19 mouse cellular contexts compared by ENCODE assay signal in the genomic region with DNA sequence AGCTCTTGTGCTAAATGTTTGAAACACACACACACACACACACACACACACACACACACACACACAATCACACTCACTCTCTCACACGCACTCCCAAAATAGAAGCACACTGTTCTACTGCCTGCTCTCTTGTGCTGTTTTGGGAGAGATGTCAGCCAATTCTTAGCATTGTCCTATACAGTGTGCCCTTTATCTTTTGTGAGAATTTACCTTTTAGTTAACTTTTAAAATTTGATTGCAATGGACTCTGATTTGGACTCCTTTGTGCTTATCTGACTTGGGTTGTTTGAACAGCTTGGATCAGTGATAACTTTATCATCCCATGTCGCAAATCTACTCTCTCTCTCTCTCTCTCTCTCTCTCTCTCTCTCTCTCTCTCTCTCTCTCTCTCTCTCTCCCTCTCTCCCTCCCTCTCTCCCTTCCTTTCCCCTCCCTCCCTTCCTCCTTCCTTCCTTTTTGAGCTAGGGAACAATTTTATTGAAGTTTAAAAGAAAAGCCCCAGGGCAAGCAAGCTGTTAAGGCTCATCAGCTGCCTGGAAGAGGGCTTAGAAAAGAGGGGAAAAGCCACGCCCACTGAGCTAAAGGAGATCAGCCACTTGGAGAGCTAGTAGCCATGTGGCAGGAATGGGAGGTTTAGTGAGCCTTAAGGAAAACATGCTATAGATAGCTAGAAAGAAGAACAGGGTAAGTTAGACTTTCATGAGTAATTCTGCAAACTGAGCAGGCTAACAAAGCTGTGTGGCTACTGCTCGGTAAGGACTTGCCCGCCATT.
A peak's percentile ranks its signal among the peaks of the same experiment; 100 is the strongest.
DNase-seq lines count a peak whose midpoint lies in the region; ATAC-seq and TF ChIP-seq lines count a peak whose summit lies in the region.
"Had no signal": no experiment of that assay in that cellular context is flagged by ENCODE, and none has a peak within 500 bp of the region (broad histone marks: within the 10 kb centered on the region; RNA-seq: fewer than 3 reads in every experiment).

No protein-coding gene starts in this region.

- TF ChIP-seq CTCF in brain, embryonic 14.5 days (IDR thresholded peaks at IDR 0.05; ENCODE audit: borderline replicate concordance, extremely low read depth, insufficient read depth, insufficient read length), result no peak

- no peaks in the 10 kb centered on the region for H3K4me1 ChIP-seq in kidney, embryonic 16.5 days (ENCODE audit: insufficient read depth, low read length)
- H3K4me1 ChIP-seq: megakaryocyte, embryonic 14.5 days had no signal

- H3K9ac ChIP-seq in kidney, embryonic 16.5 days (replicated peaks; ENCODE audit: low read length), result no peak overlapping the region
- H3K9ac ChIP-seq: limb, embryonic 13.5 days had no signal

- peak; percentile 69 for DNase-seq in embryo, embryonic 10 days (ENCODE audit: low spot score)
- no peak for DNase-seq in embryo, embryonic 9.5 days (ENCODE audit: extremely low spot score)
- DNase-seq in kidney, postnatal 25 days, result no peak
- peak; percentile 57 for DNase-seq in brain, embryonic 14.5 days (ENCODE audit: low read depth)
- peak; percentile 45 for DNase-seq in retina, postnatal 1 day
- no peak for DNase-seq in left cerebral cortex, postnatal 36 days (ENCODE audit: low spot score in 2 of 2)
- DNase-seq in MN1 (ENCODE audit: low spot score), result no peak
- DNase-seq: adrenal gland, postnatal 25 days; cerebellum, postnatal 14 days; heart, postnatal 10 days; kidney, postnatal 36 days; layer of hippocampus, postnatal 36 days; lung, adult 2 months; right cerebral cortex, postnatal 25 days; thymus, postnatal 36 days had no signal

- ATAC-seq in kidney, embryonic 16.5 days (ENCODE audit: low FRiP score, low TSS enrichment), result 0 out of 2 replicates have a peak, but pooled peaks have one; percentile 67
- ATAC-seq: forebrain, embryonic 16.5 days had no signal

- no peaks in the 10 kb centered on the region for H3K36me3 ChIP-seq in kidney, embryonic 16.5 days (ENCODE audit: insufficient read depth, low read length)
- H3K36me3 ChIP-seq: limb, embryonic 13.5 days had no signal

- WGBS in kidney, embryonic 16.5 days, result 60% methylated on average over 5 of the region's 5 CpGs

- no peaks in the 10 kb centered on the region for H3K27me3 ChIP-seq in kidney, embryonic 16.5 days (ENCODE audit: insufficient read depth, low read length)
- H3K27me3 ChIP-seq: limb, embryonic 13.5 days; megakaryocyte, embryonic 14.5 days had no signal

- no peak overlapping the region for H3K4me3 ChIP-seq in kidney, embryonic 16.5 days (ENCODE audit: low read length)
- H3K4me3 ChIP-seq: limb, embryonic 13.5 days; megakaryocyte, embryonic 14.5 days had no signal

- H3K4me2 ChIP-seq in kidney, embryonic 16.5 days (replicated peaks; ENCODE audit: low read depth, low read length), result no peak overlapping the region
- H3K4me2 ChIP-seq: limb, embryonic 13.5 days had no signal

- H3K27ac ChIP-seq in kidney, embryonic 16.5 days (ENCODE audit: low read length), result no peak overlapping the region
- H3K27ac ChIP-seq: limb, embryonic 13.5 days had no signal

- H3K9me3 ChIP-seq in kidney, embryonic 16.5 days (ENCODE audit: low read length), result no peaks in the 10 kb centered on the region
- H3K9me3 ChIP-seq: limb, embryonic 13.5 days had no signal

- intact Hi-C loops in left cerebral cortex, postnatal 36 days (cut with DNase I), result no loop called here

- TF ChIP-seq POLR2A in brain, embryonic 14.5 days (IDR thresholded peaks at IDR 0.05; ENCODE audit: borderline replicate concordance, extremely low read depth, insufficient read depth, insufficient read length, poor library complexity, severe bottlenecking), result no peak

Comparison
In these comparisons a context has a peak if more than half of its experiments do, and no peak if none do; other contexts are left out.
1. DNase-seq: peak in embryo, embryonic 10 days (single experiment), brain, embryonic 14.5 days (single experiment) and retina, postnatal 1 day (single experiment); none in embryo, embryonic 9.5 days (single experiment), kidney, postnatal 25 days (0 of 2), left cerebral cortex, postnatal 36 days (0 of 2) and MN1 (single experiment).